Mouse (Mus musculus) thymus, adult 2 months (tissue): ENCODE results near the gene Khk.

Experiments
- CTCF ChIP-seq: fragments of 200-500 bp; IDR thresholded peaks from 2 replicates; pipeline ENCODE4 v1.5.1; 2012; ENCODE audit warnings: mild to moderate bottlenecking, control low read depth, low read length, moderate library complexity, borderline replicate concordance; ENCODE audit not compliant: control insufficient read depth, poor library complexity, insufficient read depth; ENCODE audit errors: extremely low read depth
- POLR2A ChIP-seq: fragments of 200-500 bp; IDR thresholded peaks from 2 replicates; pipeline ENCODE4 v1.6.1; 2012; ENCODE audit warnings: mild to moderate bottlenecking, low read length, control low read depth, moderate library complexity; ENCODE audit not compliant: control insufficient read depth, poor library complexity, insufficient read depth; ENCODE audit errors: extremely low read depth

DNA sequence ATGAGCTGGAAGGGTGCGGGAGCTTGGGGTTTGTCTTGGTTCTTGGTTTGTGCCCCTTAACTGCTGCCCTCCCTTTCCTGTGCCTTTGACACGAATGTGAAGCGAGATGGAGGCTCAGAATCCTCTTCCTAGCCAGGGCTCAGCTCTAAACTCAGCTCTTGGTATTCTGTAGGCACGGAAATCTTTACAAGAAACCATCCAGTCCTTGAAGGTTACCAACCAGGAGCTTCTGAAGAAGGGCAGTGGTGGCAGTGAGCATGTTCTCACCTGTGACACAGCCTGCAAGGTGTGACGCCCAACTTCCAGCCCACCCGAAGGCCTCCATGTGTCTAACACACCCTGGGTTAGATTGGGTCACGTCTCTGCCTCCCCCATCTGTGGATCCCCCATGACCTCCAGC lies 46.9 kb upstream of the Khk start:
- TF ChIP-seq POLR2A (no peak), CTCF (no peak)
